Mouse (Mus musculus) kidney, adult 2 months (tissue): ENCODE measurements around the gene Eif3d.

ENCODE experiments used
- CTCF ChIP-seq: fragments of 200-500 bp; conservative IDR thresholded peaks from 2 replicates; pipeline ENCODE4 v1.5.1; 2011; ENCODE audit warnings: low read depth, mild to moderate bottlenecking, control low read depth, low read length, moderate library complexity, mixed read lengths; ENCODE audit not compliant: insufficient read depth, insufficient read length
- POLR2A ChIP-seq: fragments of 200-500 bp; IDR thresholded peaks from one replicate; pipeline ENCODE4 v1.6.1; 2011; ENCODE audit warnings: low read depth, low read length, control low read depth

DNA sequence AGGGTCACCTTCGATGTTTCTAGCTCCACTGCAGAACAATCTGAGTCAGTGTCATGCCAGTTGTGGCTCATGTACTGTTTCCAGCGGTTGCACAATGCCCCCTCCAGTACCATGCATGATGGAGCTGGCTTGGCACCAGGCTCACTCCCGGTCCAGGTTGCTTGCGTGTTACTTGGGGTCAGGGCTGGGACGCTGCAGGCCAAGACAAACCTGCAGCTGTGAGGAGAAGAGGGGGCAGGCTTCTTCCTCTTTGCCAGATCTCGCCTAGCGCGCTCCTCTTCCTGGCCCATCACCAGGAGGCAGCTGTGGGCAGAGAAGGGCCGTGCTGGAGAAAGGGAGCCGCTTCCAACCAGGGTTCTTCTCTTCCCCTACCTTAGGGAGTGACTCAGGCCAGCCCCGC lies 36.3 kb downstream of the Eif3d start:
- no peak for TF ChIP-seq CTCF
- TF ChIP-seq POLR2A = no peak
